Mouse (Mus musculus) stomach, postnatal 0 days (tissue): Measurements from ENCODE around the gene Irx4. TPM values are rescaled to one million over a fixed set of nuclear protein-coding genes. Genes with fewer than 3 reads are reported as not detected.

Experiments
- ATAC-seq: fragments of 200-750 bp; cut with Nextera tagmentation; 2 replicates; pipeline ENCODE4 v1.8.0; 2017; ENCODE audit not compliant: low FRiP score, low TSS enrichment
- DNase-seq: peaks from one replicate; pipeline ENCODE4 v3.0.0-alpha.2; 2016; ENCODE audit warnings: low spot score
- H3K27ac ChIP-seq: fragments of 300-500 bp; sonication (generic); replicated peaks from 2 replicates; pipeline ENCODE4 v1.5.1; 2014; ENCODE audit warnings: mild to moderate bottlenecking, control low read depth
- H3K27me3 ChIP-seq: fragments of 300-500 bp; sonication (generic); 2 replicates; pipeline ENCODE4 v1.6.1; 2014; ENCODE audit warnings: low read length; ENCODE audit not compliant: control insufficient read depth, insufficient read depth
- H3K36me3 ChIP-seq: fragments of 300-500 bp; sonication (generic); 2 replicates; pipeline ENCODE4 v1.6.1; 2014; ENCODE audit warnings: low read length, mixed read lengths; ENCODE audit not compliant: control insufficient read depth, insufficient read depth
- H3K4me1 ChIP-seq: fragments of 300-500 bp; sonication (generic); replicated peaks from 2 replicates; pipeline ENCODE4 v1.6.1; 2014; ENCODE audit warnings: antibody characterized with exemption; ENCODE audit not compliant: control insufficient read depth, insufficient read depth
- H3K4me2 ChIP-seq: fragments of 300-500 bp; sonication (generic); replicated peaks from 2 replicates; pipeline ENCODE4 v1.6.1; 2014; ENCODE audit warnings: low read depth, mild to moderate bottlenecking, control low read depth, moderate library complexity
- H3K4me3 ChIP-seq: fragments of 300-500 bp; sonication (generic); 2 replicates; pipeline ENCODE4 v1.5.1; 2014; ENCODE audit warnings: low read depth, low read length, control low read depth
- H3K9ac ChIP-seq: fragments of 300-500 bp; sonication (generic); 2 replicates; pipeline ENCODE4 v1.6.1; 2014; ENCODE audit warnings: mild to moderate bottlenecking, low read length, control low read depth, mixed read lengths
- H3K9me3 ChIP-seq: fragments of 300-500 bp; sonication (generic); 2 replicates; pipeline ENCODE4 v1.6.1; 2016; ENCODE audit warnings: low read length; ENCODE audit not compliant: control insufficient read depth
- CTCF ChIP-seq: IDR thresholded peaks from 2 replicates; pipeline ENCODE4 v1.5.1; 2016; ENCODE audit warnings: antibody characterized with exemption, low read depth, mild to moderate bottlenecking, moderate library complexity
- EP300 ChIP-seq: optimal IDR thresholded peaks from 2 replicates; pipeline ENCODE3; 2016; ENCODE audit warnings: antibody characterized with exemption
- whole genome bisulfite sequencing: fragments of 180-500 bp; shearing (Covaris S2); extraction: QIAGEN DNeasy Blood & Tissue Kit; methylation state at CpG from one replicate; pipeline ENCODE4 v1.1.7; 2014; 5-methylcytosine and 5-hydroxymethylcytosine counted together
- polyA plus RNA-seq: library from polyadenylated mRNA; unstranded; fragments of >200 nt; fragmentation: Nextera tagmentation; extraction: Ambion mirVana; gene quantifications from 2 replicates; pipeline ENCODE4 v1.2.1, GENCODE M21; 2015

Irx4 gene
- polyA plus RNA-seq, 1 experiment from 2014 or later: not detected

GRCm38 (mm10) chr13:73262336-73263127, 2.3 kb downstream of the Irx4 start:
- no peaks in the 10 kb centered on the region for H3K4me1 ChIP-seq
- H3K9me3 ChIP-seq: no peaks in the 10 kb centered on the region
- 6% methylated on average over 24 of the region's 24 CpGs for WGBS
- DNase-seq: no peak
- peak overlapping the region; percentile 31 for H3K4me2 ChIP-seq
- no peak for ATAC-seq
- peaks cover 56% of the 10 kb centered on the region for H3K27me3 ChIP-seq
- no peak overlapping the region for H3K27ac ChIP-seq
- no peak for TF ChIP-seq EP300
- no peak for TF ChIP-seq CTCF
- H3K4me3 ChIP-seq: peak overlapping the region; percentile 15
- no peak overlapping the region for H3K9ac ChIP-seq
- no peaks in the 10 kb centered on the region for H3K36me3 ChIP-seq

GRCm38 (mm10) chr13:73263128-73263971, 3.1 kb downstream of the Irx4 start:
- DNase-seq (no peak), ATAC-seq (no peak)
- WGBS: 3% methylated on average over 40 of the region's 40 CpGs
- Histone ChIP-seq H3K9me3 (no peaks in the 10 kb centered on the region), H3K4me2 (peak overlapping the region; percentile 31), H3K27ac (no peak overlapping the region), H3K36me3 (no peaks in the 10 kb centered on the region), H3K4me1 (no peaks in the 10 kb centered on the region), H3K4me3 (peak overlapping the region; percentile 15), H3K27me3 (peaks cover 57% of the 10 kb centered on the region), H3K9ac (no peak overlapping the region)
- TF ChIP-seq EP300 (no peak), CTCF (no peak)

- Histone ChIP-seq H3K4me3 (no peak overlapping the region), H3K27ac (no peak overlapping the region), H3K27me3 (peaks cover 56% of the 10 kb centered on the region), H3K36me3 (no peaks in the 10 kb centered on the region), H3K4me1 (no peaks in the 10 kb centered on the region), H3K9me3 (no peaks in the 10 kb centered on the region), H3K9ac (no peak overlapping the region), H3K4me2 (no peak overlapping the region)
- no peak for DNase-seq
- no peak for ATAC-seq
- TF ChIP-seq EP300 (no peak), CTCF (no peak)
- WGBS: 9% methylated on average over 29 of the region's 29 CpGs
These were observed 4.0 kb downstream of the Irx4 start for GRCm38 (mm10) chr13:73264166-73264735.

GRCm38 (mm10) chr13:73264831-73265230, 4.6 kb downstream of the Irx4 start:
- no peaks in the 10 kb centered on the region for H3K4me1 ChIP-seq
- no peak overlapping the region for H3K9ac ChIP-seq
- DNase-seq (no peak), ATAC-seq (no peak)
- no peak overlapping the region for H3K4me2 ChIP-seq
- 40% methylated on average over 8 of the region's 8 CpGs for WGBS
- H3K27me3 ChIP-seq: peaks cover 50% of the 10 kb centered on the region
- H3K27ac ChIP-seq: no peak overlapping the region
- no peaks in the 10 kb centered on the region for H3K9me3 ChIP-seq
- H3K36me3 ChIP-seq: no peaks in the 10 kb centered on the region
- H3K4me3 ChIP-seq: no peak overlapping the region
- TF ChIP-seq EP300 (no peak), CTCF (no peak)

- peaks cover 48% of the 10 kb centered on the region for H3K27me3 ChIP-seq
- H3K9me3 ChIP-seq: no peaks in the 10 kb centered on the region
- WGBS: 3% methylated on average over 28 of the region's 28 CpGs
- DNase-seq (peak; percentile 43), ATAC-seq (peak; percentile 57)
- H3K36me3 ChIP-seq: no peaks in the 10 kb centered on the region
- TF ChIP-seq CTCF (no peak), EP300 (no peak)
- H3K4me2 ChIP-seq: peak overlapping the region; percentile 45
- H3K4me1 ChIP-seq: no peaks in the 10 kb centered on the region
- H3K4me3 ChIP-seq: peak overlapping the region; percentile 16; the same call in 1 of the 2 replicates
- no peak overlapping the region for H3K27ac ChIP-seq
- H3K9ac ChIP-seq: no peak overlapping the region
These were observed 5.2 kb downstream of the Irx4 start for GRCm38 (mm10) chr13:73265442-73265841.
